Mouse (Mus musculus) testis, adult 2 months (tissue): ENCODE measurements around the gene Cyp3a16. TPM values are rescaled to one million over a fixed set of nuclear protein-coding genes. Genes with fewer than 3 reads are reported as not detected.
"Not testable (repeated sequence)": the region's sequence is repeated elsewhere in the genome, so short reads cannot be mapped to it uniquely, and the experiment has no call there.

ENCODE experiments used
- H3K27ac ChIP-seq: fragments of 200-500 bp; 2 replicates; pipeline ENCODE4 v1.5.1; 2012; ENCODE audit warnings: low read depth, low read length; ENCODE audit not compliant: control insufficient read depth, insufficient read depth
- H3K27me3 ChIP-seq: fragments of 200-500 bp; 2 replicates; pipeline ENCODE4 v1.6.1; 2012; ENCODE audit warnings: mild to moderate bottlenecking, low read length, moderate library complexity; ENCODE audit not compliant: control insufficient read depth, insufficient read depth
- H3K36me3 ChIP-seq: fragments of 200-500 bp; 2 replicates; pipeline ENCODE4 v1.6.1; 2012; ENCODE audit warnings: mild to moderate bottlenecking, low read length; ENCODE audit not compliant: control insufficient read depth, insufficient read depth
- H3K4me1 ChIP-seq: fragments of 200-500 bp; 2 replicates; pipeline ENCODE4 v1.6.1; 2012; ENCODE audit warnings: low read length; ENCODE audit not compliant: control insufficient read depth, insufficient read depth
- H3K4me3 ChIP-seq: fragments of 200-500 bp; 2 replicates; pipeline ENCODE4 v1.5.1; 2012; ENCODE audit warnings: low read depth, mild to moderate bottlenecking, low read length, moderate library complexity, mixed read lengths; ENCODE audit not compliant: control insufficient read depth
- CTCF ChIP-seq: fragments of 200-500 bp; IDR thresholded peaks from 2 replicates; pipeline ENCODE4 v1.5.1; 2012; ENCODE audit warnings: low read depth, mild to moderate bottlenecking, inconsistent platforms, low read length, moderate library complexity; ENCODE audit not compliant: control insufficient read depth, insufficient read depth, insufficient replicate concordance
- POLR2A ChIP-seq: fragments of 200-500 bp; IDR thresholded peaks from 2 replicates; pipeline ENCODE4 v1.6.1; 2012; ENCODE audit warnings: low read depth, mild to moderate bottlenecking, inconsistent platforms, low read length, moderate library complexity; ENCODE audit not compliant: control insufficient read depth
- polyA plus RNA-seq: library from polyadenylated mRNA; depleted of rRNA; stranded (reverse); fragments of >200 nt; gene quantifications from 2 replicates; pipeline ENCODE4 v1.2.3, GENCODE M21; 2012; rRNA removed

Cyp3a16 gene
- polyA plus RNA-seq = not detected in 2 replicates

DNA sequence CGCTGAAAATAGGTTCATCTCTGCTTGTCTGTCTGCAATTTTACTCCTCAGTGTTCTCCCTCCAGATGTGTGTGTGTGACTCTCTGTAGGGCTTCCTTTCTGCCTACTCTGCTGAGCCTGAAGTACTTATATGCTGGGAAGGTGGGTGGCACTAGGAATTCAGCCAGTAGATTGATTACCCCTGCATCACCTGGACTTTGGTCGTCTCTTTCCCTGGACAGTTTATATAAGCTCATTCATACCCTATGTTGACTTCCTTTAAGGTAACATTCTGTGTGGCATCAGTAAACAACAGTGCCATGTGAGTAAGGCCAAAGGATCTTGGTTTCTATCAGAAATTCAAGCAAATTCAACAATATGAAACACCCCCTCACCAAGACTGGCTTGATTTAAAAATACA, at the start of gene Cyp3a16:
TSS of gene Cyp3a16 (minus strand) at position 101 of the 400 bp plus-strand sequence.
- H3K27ac ChIP-seq, H3K4me1 ChIP-seq, H3K36me3 ChIP-seq, H3K27me3 ChIP-seq, H3K4me3 ChIP-seq: not testable (repeated sequence)

- TF ChIP-seq POLR2A (no peak), CTCF (no peak)
- H3K4me1 ChIP-seq = no peaks in the 10 kb centered on the region
- no peak overlapping the region for H3K4me3 ChIP-seq
- no peaks in the 10 kb centered on the region for H3K27me3 ChIP-seq
- no peaks in the 10 kb centered on the region for H3K36me3 ChIP-seq
- H3K27ac ChIP-seq = no peak overlapping the region
Observed at GRCm38 (mm10) chr5:145490300-145490699, 20.8 kb upstream of the Cyp3a16 start.

DNA sequence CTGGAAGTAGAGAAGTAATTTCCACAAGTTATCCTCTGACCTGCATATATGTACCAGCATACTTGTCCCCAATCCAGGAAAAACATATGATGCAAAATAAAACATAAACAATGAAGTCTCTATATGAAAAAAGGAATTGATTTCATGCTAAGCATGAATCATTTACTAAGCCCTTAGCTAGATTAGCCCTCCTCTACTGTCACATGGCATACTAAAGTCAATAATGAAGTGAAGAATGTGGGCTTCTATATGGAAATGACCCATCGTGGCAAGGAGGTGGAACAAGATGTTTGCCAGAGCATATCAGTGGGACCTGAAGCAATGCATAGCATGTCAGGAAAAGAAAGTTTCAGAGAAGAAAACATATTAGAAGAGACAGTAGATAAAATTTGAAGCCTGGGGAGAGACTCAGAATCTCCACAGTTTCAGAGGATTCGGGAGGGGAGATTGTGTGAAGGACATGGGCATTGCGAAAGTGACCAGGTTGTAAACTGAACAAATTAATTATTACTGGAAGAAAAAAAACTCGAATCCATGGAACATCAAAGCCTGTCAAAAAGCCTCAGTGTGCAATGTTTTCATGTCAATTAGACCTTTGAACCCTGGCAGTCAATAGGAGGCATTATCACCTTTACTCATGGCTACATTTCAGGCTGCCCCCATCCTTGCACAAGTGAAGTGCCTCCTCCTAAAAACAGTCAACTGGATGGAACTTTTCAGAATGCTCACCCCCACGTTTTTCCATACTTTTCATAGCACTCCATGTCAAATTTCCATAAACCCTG, 5.0 kb downstream of the Cyp3a16 start:
- Histone ChIP-seq H3K36me3 (no peaks in the 10 kb centered on the region), H3K27ac (no peak overlapping the region), H3K4me1 (no peaks in the 10 kb centered on the region), H3K27me3 (no peaks in the 10 kb centered on the region), H3K4me3 (no peak overlapping the region)
- TF ChIP-seq POLR2A (no peak), CTCF (no peak)

DNA sequence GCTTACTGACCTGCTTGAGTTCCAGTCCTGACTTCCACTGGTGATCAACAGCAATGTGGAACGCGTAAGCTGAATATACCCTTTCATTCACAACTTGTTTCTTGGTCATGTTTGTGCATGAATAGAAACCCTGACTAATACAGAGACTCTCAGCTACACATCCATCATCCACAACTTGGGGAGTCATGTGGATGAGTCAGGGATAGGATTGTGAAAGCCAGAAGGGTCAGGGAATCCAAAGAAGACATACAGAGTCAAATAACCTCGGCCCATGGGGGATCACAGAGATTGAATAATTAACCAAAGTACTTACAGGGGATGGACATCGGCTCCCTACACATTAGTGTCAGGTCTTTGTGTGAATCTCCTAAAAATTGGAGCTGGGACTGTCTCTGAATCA, 7.2 kb downstream of the Cyp3a16 start:
- Histone ChIP-seq H3K27me3 (no peaks in the 10 kb centered on the region), H3K27ac (no peak overlapping the region), H3K4me3 (no peak overlapping the region), H3K4me1 (no peaks in the 10 kb centered on the region), H3K36me3 (no peaks in the 10 kb centered on the region)
- TF ChIP-seq POLR2A (no peak), CTCF (no peak)

DNA sequence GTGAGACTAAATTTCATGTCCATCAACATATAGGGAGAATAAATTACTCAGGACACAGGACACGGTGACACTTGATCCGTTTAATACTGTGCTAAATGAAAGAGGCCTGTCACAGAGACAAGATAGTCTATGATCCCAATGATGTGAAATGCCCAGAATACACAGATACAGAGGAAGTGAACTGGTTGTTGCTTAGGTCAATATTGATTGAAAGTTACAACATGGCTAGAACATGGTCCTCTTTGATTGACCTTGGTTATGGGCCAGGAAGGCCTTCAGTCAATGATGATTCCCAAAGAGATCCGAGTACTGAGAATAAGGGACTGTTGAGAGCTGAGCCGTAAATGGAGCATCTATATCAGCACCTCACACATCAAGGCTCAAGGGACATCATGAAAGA, 15.1 kb downstream of the Cyp3a16 start:
- Histone ChIP-seq H3K4me1 (no peaks in the 10 kb centered on the region), H3K4me3 (no peak overlapping the region), H3K27me3 (no peaks in the 10 kb centered on the region), H3K27ac (no peak overlapping the region), H3K36me3 (no peaks in the 10 kb centered on the region)
- no peak for TF ChIP-seq POLR2A
- TF ChIP-seq CTCF = no peak

GRCm38 (mm10) chr5:145433688-145434087, 35.8 kb downstream of the Cyp3a16 start:
- Histone ChIP-seq H3K27me3 (no peaks in the 10 kb centered on the region), H3K4me1 (no peaks in the 10 kb centered on the region), H3K27ac (no peak overlapping the region), H3K36me3 (no peaks in the 10 kb centered on the region), H3K4me3 (no peak overlapping the region)
- TF ChIP-seq CTCF (no peak), POLR2A (no peak)

- TF ChIP-seq POLR2A (no peak), CTCF (no peak)
- Histone ChIP-seq H3K4me3 (no peak overlapping the region), H3K4me1 (no peaks in the 10 kb centered on the region), H3K36me3 (no peaks in the 10 kb centered on the region), H3K27ac (no peak overlapping the region), H3K27me3 (no peaks in the 10 kb centered on the region)
Observed at GRCm38 (mm10) chr5:145431004-145431403, 38.5 kb downstream of the Cyp3a16 start.

DNA sequence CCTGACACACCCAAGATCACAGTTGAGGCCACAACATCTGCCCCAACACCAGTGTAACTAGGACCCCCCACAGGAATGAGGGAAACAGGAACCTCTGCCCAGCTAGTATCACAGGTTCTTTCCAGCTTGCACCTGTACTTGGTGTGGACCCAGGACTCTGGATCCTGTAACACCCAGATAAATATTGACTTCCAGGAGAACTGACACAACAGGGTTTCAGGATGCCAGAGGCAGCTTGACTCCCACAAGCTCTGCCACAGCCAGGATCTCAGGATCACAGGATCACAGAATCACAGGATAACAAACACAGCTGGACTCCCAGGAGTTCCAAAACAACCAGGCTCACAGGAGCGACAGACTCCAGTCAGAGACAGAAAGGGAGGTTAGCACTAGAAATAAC, 47.2 kb downstream of the Cyp3a16 start:
- no peaks in the 10 kb centered on the region for H3K36me3 ChIP-seq
- no peak overlapping the region for H3K4me3 ChIP-seq
- no peak for TF ChIP-seq CTCF
- H3K4me1 ChIP-seq = no peaks in the 10 kb centered on the region
- no peaks in the 10 kb centered on the region for H3K27me3 ChIP-seq
- no peak overlapping the region for H3K27ac ChIP-seq

- H3K4me3 ChIP-seq, H3K4me1 ChIP-seq, H3K36me3 ChIP-seq, H3K27me3 ChIP-seq, H3K27ac ChIP-seq: not testable (repeated sequence)
Observed at GRCm38 (mm10) chr5:145415416-145415815, 54.1 kb downstream of the Cyp3a16 start.
